Mouse (Mus musculus) stomach, embryonic 16.5 days (tissue): Measurements from ENCODE around the gene Tenm4. TPM values are rescaled to one million over a fixed set of nuclear protein-coding genes. Genes with fewer than 3 reads are reported as not detected.
A peak's percentile ranks its signal among the peaks of the same experiment; 100 is the strongest.

Experiments
- ATAC-seq: fragments of 200-750 bp; cut with Nextera tagmentation; 2 replicates; pipeline ENCODE4 v1.8.0; 2017; ENCODE audit warnings: moderate number of reproducible peaks, moderate TSS enrichment; ENCODE audit not compliant: insufficient read depth, low FRiP score
- H3K27ac ChIP-seq: fragments of 300-500 bp; sonication (generic); 2 replicates; pipeline ENCODE4 v1.5.1; 2014; ENCODE audit warnings: low read length
- H3K27me3 ChIP-seq: fragments of 300-500 bp; sonication (generic); 2 replicates; pipeline ENCODE4 v1.6.1; 2014; ENCODE audit warnings: low read length, control low read depth, mixed read lengths; ENCODE audit not compliant: control insufficient read depth, insufficient read depth
- H3K36me3 ChIP-seq: fragments of 300-500 bp; sonication (generic); 2 replicates; pipeline ENCODE4 v1.6.1; 2014; ENCODE audit warnings: low read length; ENCODE audit not compliant: control insufficient read depth, insufficient read depth
- H3K4me1 ChIP-seq: fragments of 300-500 bp; sonication (generic); 2 replicates; pipeline ENCODE4 v1.6.1; 2014; ENCODE audit warnings: low read length, control low read depth, mixed read lengths; ENCODE audit not compliant: control insufficient read depth, insufficient read depth
- H3K4me2 ChIP-seq: fragments of 300-500 bp; sonication (generic); 2 replicates; pipeline ENCODE4 v1.6.1; 2014; ENCODE audit warnings: low read depth, low read length, mixed read lengths
- H3K4me3 ChIP-seq: fragments of 300-500 bp; sonication (generic); replicated peaks from 2 replicates; pipeline ENCODE4 v1.5.1; 2014; ENCODE audit warnings: mild to moderate bottlenecking, low read length
- H3K9ac ChIP-seq: fragments of 300-500 bp; sonication (generic); 2 replicates; pipeline ENCODE4 v1.6.1; 2014; ENCODE audit warnings: low read length
- H3K9me3 ChIP-seq: fragments of 300-500 bp; sonication (generic); replicated peaks from 2 replicates; pipeline ENCODE4 v1.6.1; 2016; ENCODE audit warnings: low read length, control low read depth; ENCODE audit not compliant: control insufficient read depth
- WGBS: fragments of 180-500 bp; shearing (Covaris S2); extraction: QIAGEN DNeasy Blood & Tissue Kit; methylation state at CpG from one replicate; pipeline ENCODE4 v1.1.7; 2014; 5-methylcytosine and 5-hydroxymethylcytosine counted together
- polyA plus RNA-seq: library from polyadenylated mRNA; unstranded; fragments of >200 nt; fragmentation: Nextera tagmentation; extraction: Ambion mirVana; gene quantifications from 2 replicates; pipeline ENCODE4 v1.2.1, GENCODE M21; 2015

Gene Tenm4
- polyA plus RNA-seq, 1 experiment from 2014 or later, result 22.7 TPM

DNA sequence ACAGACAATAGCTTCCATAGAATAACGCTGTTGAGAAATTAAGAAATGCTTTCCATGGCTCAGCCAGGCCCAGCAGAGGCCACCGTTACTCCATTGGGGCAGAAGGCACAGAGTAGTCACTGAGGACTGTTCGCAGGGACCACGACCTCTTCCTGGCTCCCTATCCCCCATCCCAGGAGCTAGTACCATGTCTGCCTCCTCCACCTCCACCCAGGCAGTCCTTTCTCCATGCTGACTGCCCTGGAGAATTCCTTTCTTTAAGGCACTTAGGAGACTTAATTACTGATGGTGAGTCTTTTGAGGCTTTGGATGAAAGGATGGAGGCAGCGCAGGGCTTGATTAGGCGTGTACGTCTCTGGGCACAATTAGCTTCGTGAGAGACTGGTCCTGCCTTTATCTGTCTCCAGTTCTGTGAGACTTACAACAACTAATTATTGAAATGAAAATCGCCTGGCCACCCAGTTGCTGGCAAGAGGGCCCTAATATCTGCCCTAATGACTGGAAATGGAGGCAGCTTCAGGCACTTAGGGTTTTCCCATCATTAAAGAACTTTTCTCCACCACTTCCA, 365.4 kb downstream of the Tenm4 start:
- Histone ChIP-seq H3K9me3 (no peaks in the 10 kb centered on the region), H3K27me3 (no peaks in the 10 kb centered on the region), H3K9ac (no peak overlapping the region), H3K4me2 (no peak overlapping the region), H3K36me3 (no peaks in the 10 kb centered on the region), H3K4me3 (no peak overlapping the region), H3K27ac (peak overlapping the region; percentile 33; the same call in 1 of the 2 replicates), H3K4me1 (peaks cover 14% of the 10 kb centered on the region)
- 79% methylated on average over 9 of the region's 9 CpGs for WGBS
- ATAC-seq, result no peak

DNA sequence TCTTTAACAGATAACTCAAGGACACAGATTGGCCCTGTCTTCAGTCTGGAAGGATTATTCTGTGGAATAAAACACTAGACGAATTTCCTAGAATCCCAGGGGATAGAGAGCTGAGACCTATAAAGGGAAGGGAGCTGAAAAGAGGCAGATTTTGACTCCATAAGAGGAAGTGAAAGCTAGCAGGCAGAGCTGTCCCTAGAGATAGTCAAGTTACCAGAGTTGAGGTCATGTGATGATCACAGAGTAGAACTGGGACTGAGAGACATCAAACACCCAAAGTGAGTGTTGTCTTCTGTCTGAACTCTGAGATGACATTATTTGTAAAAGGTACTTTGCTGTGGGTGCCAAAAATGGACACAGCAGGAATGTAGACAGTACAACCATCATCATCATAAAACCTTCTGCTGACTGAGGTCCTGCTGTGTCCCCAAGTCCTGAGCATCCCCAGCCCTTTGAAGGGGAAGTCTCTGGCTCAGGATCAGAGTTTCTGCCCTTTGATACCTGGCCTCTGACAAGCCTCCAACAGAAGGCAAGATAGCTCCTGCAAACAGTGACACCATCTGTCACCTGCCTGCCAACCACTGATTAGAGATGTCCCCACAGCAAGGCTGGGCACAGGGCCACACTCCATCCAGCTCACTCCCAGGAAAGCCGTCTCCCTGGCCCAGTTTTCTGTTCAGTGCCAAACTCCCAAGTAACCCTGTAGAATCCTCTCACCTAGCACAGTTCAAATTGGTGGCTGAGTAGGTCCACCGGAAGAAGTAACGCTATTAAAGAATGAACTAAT, 368.4 kb downstream of the Tenm4 start:
- ATAC-seq, result no peak
- Histone ChIP-seq H3K9me3 (no peaks in the 10 kb centered on the region), H3K4me1 (peaks cover 14% of the 10 kb centered on the region), H3K27ac (no peak overlapping the region), H3K36me3 (no peaks in the 10 kb centered on the region), H3K27me3 (no peaks in the 10 kb centered on the region), H3K4me2 (no peak overlapping the region), H3K4me3 (no peak overlapping the region), H3K9ac (no peak overlapping the region)
- 85% methylated on average over 4 of the region's 4 CpGs for WGBS

DNA sequence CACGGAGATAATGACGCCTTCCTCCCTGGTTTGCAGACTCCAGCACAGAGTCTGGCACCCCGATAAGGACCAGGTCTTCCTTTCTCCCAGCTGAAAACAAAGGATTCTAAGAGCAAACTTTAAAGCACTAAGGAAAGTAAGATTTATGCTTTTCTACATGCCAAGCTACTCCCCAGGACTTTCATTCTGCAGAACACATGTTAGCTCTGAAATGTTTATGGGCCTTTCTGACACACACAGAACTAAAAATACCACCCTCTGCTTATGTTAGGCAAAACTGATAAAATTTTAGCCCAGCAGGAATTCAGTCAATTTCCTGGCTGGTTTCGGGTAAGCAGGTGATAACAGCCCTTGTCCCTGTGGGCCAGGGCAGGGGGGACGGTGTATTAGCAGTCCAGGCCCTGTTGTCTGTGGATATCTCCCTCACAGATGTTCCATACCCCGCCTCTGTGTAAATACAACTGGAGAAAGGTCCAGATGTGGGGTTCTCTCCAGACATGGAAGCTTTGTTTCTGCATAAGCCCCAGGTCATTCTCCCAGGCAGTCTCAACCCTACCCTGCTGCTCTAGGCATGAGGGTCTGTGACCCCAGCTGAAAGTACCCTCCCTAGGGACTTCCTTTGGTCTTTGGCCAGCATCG, 369.5 kb downstream of the Tenm4 start:
- peak; percentile 28; the same call in 1 of the 2 replicates for ATAC-seq
- 38% methylated on average over 7 of the region's 7 CpGs for WGBS

DNA sequence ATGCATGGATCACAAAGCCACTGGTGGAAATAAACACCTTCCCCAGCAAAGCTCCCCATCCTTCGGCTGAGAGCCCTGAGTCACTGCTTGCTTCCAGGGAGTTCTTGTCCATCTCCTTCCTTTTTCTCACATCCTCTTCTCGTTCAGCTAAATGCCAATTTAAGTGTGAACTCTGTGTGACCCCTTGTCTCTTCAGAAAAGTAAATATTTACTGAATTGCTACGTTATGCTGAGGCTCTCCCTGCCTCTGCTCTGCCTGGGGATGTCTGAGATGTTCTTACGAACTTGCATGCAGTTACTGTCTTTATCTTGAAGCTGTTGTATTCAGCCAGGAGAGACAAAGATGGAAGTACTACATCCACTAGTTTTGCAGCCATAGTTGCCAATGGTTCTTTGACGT, 374.9 kb downstream of the Tenm4 start:
- Histone ChIP-seq H3K27me3 (no peaks in the 10 kb centered on the region), H3K4me1 (peaks cover 6% of the 10 kb centered on the region), H3K36me3 (no peaks in the 10 kb centered on the region), H3K4me2 (no peak overlapping the region), H3K27ac (no peak overlapping the region), H3K9me3 (no peaks in the 10 kb centered on the region), H3K4me3 (no peak overlapping the region), H3K9ac (no peak overlapping the region)
- 23% methylated on average over 5 of the region's 5 CpGs for WGBS
- ATAC-seq, result no peak

More for the DNA sequence above, 369.5 kb downstream of the Tenm4 start:
- H3K36me3 ChIP-seq, result no peaks in the 10 kb centered on the region
- H3K9ac ChIP-seq, result 0 out of 2 replicates have a peak overlapping the region, but pooled peaks have one; percentile 3
- H3K4me1 ChIP-seq, result peaks cover 13% of the 10 kb centered on the region
- H3K27ac ChIP-seq, result 0 out of 2 replicates have a peak overlapping the region, but pooled peaks have one; percentile 22
- H3K4me2 ChIP-seq, result no peak overlapping the region
- no peak overlapping the region for H3K4me3 ChIP-seq
- no peaks in the 10 kb centered on the region for H3K27me3 ChIP-seq
- H3K9me3 ChIP-seq, result no peaks in the 10 kb centered on the region

DNA sequence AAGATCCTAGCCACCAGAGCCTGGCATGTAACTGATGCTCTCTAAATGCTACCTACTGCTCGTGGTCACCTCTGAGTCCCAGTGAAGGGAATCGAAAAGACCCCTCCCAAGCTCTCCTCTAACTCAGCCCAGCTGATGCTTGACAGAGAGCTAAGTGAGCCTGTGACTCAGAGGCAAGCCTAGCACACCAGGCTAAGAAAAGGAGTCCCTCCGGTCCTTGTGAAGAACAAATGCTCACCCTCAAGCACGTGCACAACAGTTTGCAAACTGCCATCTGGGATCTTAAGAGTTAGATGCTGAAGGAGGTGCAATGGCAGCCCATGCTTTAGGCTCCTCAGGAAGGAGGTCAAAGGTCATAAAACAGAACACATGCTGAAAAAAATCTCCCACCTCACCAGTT, 380.8 kb downstream of the Tenm4 start:
- H3K27ac ChIP-seq, result no peak overlapping the region
- no peak overlapping the region for H3K9ac ChIP-seq
- no peaks in the 10 kb centered on the region for H3K36me3 ChIP-seq
- H3K4me2 ChIP-seq, result no peak overlapping the region
- no peaks in the 10 kb centered on the region for H3K9me3 ChIP-seq
- H3K4me1 ChIP-seq, result no peaks in the 10 kb centered on the region
- no peak for ATAC-seq
- H3K27me3 ChIP-seq, result no peaks in the 10 kb centered on the region
- no peak overlapping the region for H3K4me3 ChIP-seq
- 78% methylated on average over 4 of the region's 4 CpGs for WGBS

DNA sequence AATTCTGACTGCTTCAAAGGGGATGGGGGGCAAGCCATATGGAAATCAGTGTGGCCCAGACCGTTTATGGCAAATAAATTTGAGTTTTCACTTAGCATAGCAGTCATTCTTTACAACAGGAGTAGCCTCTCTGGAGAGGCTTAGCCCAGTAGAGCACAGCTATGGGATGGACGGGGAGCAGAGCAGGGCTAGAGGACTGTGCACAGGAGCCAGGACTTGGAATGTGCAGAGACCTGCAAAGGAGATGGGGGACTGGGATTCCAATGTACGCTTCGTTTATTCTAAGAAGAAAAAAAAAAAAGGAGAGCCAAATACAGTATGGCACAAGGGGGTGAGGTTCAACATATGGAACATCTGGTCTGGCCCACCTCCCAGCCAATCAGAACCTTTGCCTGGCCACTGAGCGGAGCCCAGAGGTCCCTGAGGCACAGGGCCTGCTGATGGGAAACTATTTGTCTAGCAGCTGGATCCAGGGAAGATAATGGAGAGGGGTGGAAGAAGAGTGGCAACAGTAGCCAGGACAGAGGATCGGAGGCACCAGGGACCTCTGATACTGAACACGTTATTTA, 381.3 kb downstream of the Tenm4 start:
- no peak overlapping the region for H3K9ac ChIP-seq
- ATAC-seq, result 0 out of 2 replicates have a peak, but pooled peaks have one; percentile 28
- no peaks in the 10 kb centered on the region for H3K9me3 ChIP-seq
- no peaks in the 10 kb centered on the region for H3K4me1 ChIP-seq
- 44% methylated on average over 7 of the region's 7 CpGs for WGBS
- no peak overlapping the region for H3K4me2 ChIP-seq
- no peaks in the 10 kb centered on the region for H3K27me3 ChIP-seq
- no peaks in the 10 kb centered on the region for H3K36me3 ChIP-seq
- H3K4me3 ChIP-seq, result no peak overlapping the region
- H3K27ac ChIP-seq, result no peak overlapping the region

DNA sequence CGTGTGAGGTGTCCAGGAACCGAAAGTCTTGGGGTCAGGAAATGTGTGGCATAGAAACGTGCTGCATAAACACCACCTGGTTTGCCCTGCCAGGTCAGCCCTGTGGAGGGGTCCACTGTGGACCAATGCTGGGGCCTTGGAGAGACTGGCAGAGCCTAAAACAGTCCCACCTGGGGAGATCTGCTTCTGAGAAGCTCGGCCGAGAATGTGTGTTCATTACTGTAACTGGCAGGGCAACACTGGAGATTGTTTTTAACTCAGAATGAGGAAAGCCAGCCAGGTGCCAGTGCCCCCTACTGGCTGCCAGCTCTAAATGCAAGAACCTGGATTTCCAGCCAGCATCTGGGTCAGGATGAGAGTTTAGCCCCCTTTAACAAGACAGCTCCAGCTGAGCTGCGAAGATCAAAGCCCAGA, 383.2 kb downstream of the Tenm4 start:
- Histone ChIP-seq H3K9me3 (no peaks in the 10 kb centered on the region), H3K4me3 (no peak overlapping the region), H3K9ac (no peak overlapping the region), H3K36me3 (no peaks in the 10 kb centered on the region), H3K4me1 (no peaks in the 10 kb centered on the region), H3K27me3 (no peaks in the 10 kb centered on the region), H3K4me2 (no peak overlapping the region), H3K27ac (no peak overlapping the region)
- 45% methylated on average over 6 of the region's 6 CpGs for WGBS
- ATAC-seq, result peak; percentile 54; the same call in 1 of the 2 replicates

DNA sequence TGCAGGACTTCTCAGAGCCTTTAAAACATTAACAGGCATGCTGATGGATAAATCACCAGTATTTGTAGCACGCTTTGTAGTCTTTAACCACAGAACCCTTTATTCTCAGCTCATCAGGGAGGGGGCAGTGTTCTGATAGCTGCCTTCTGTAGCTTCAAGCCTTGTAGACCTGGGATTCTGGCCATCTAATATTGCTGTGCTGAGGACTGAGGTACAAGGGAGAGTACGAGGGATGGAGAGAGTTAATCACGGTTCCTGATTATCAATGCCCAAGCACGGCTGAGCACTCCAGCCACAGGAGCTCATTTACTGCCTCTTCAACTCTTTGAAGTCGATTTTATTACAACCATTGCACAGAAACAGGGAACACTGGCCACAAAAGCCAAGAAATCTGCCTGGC, 384.2 kb downstream of the Tenm4 start:
- H3K27ac ChIP-seq, result no peak overlapping the region
- no peak for ATAC-seq
- no peaks in the 10 kb centered on the region for H3K36me3 ChIP-seq
- H3K4me3 ChIP-seq, result no peak overlapping the region
- no peaks in the 10 kb centered on the region for H3K4me1 ChIP-seq
- WGBS, result 54% methylated on average over 5 of the region's 5 CpGs
- no peak overlapping the region for H3K4me2 ChIP-seq
- no peak overlapping the region for H3K9ac ChIP-seq
- no peaks in the 10 kb centered on the region for H3K27me3 ChIP-seq
- H3K9me3 ChIP-seq, result no peaks in the 10 kb centered on the region

DNA sequence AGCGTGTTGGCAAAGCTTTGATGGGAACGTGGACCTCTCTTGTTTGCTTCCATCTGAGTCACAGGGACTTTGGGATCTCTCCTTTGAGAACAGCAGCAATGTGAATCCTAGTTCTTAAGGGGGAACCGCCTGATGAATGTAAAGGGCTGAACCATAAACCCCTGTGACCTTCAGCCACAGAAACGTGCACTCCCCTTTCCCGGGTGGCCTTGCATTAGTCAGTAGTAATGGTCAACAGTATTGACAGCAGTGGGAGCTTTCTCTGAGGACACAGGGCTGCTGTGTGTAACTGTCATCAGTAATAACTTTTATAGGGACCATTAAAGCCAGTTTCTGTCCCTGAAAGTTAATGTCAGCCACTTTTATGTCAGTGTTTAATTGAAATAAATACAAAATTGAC, 385.7 kb downstream of the Tenm4 start:
- Histone ChIP-seq H3K27me3 (no peaks in the 10 kb centered on the region), H3K9me3 (no peaks in the 10 kb centered on the region), H3K27ac (no peak overlapping the region), H3K36me3 (no peaks in the 10 kb centered on the region), H3K4me1 (no peaks in the 10 kb centered on the region), H3K4me2 (no peak overlapping the region), H3K9ac (no peak overlapping the region), H3K4me3 (no peak overlapping the region)
- 57% methylated on average over 5 of the region's 5 CpGs for WGBS
- ATAC-seq, result no peak
